Mouse (Mus musculus) CH12.LX (cell line): ENCODE data around the gene Gm21976. TPM values are rescaled to one million over a fixed set of nuclear protein-coding genes. Genes with fewer than 3 reads are reported as not detected.

Experiments
- DNase-seq: peaks from one replicate; pipeline ENCODE4 v3.0.0-alpha.2; 2013; ENCODE audit errors: extremely low read depth
- H3K27ac ChIP-seq: 2 replicates; pipeline ENCODE4 v1.5.1; 2012; ENCODE audit warnings: low read depth, mild to moderate bottlenecking, control low read depth, moderate library complexity; ENCODE audit not compliant: insufficient read depth
- H3K27me3 ChIP-seq: replicated peaks from 2 replicates; pipeline ENCODE3; 2012; ENCODE audit warnings: inconsistent platforms
- H3K36me3 ChIP-seq, 2 experiments: replicated peaks in 1 of 2; 2 replicates each; pipeline versions ENCODE3 to v1.6.1; 2012; ENCODE audit warnings: inconsistent platforms in 1 of 2, low read length in 1 of 2, mild to moderate bottlenecking in 1 of 2, mixed read lengths in 1 of 2, moderate library complexity in 1 of 2; ENCODE audit not compliant: control insufficient read depth in 1 of 2, insufficient read depth in 1 of 2
- H3K4me1 ChIP-seq, 2 experiments: 2 replicates each; pipeline ENCODE4 v1.6.1; 2012; ENCODE audit warnings: inconsistent platforms in 1 of 2, moderate library complexity in 1 of 2; ENCODE audit not compliant: insufficient read depth in 2 of 2, control insufficient read depth in 1 of 2
- H3K4me2 ChIP-seq: 2 replicates; pipeline ENCODE4 v1.6.1; 2012; ENCODE audit warnings: low read depth, mild to moderate bottlenecking, control low read depth; ENCODE audit not compliant: poor library complexity, insufficient read depth, severe bottlenecking
- H3K4me3 ChIP-seq, 3 experiments: fragments of 150-350 bp in 1 of 3; sonication (generic) in 1 of 3; replicated peaks in 1 of 3; 2 replicates each; pipeline versions ENCODE3 to v1.5.1; 2011 to 2012; ENCODE audit warnings: low read depth in 2 of 3, low read length in 2 of 3, mild to moderate bottlenecking in 2 of 3, moderate library complexity in 2 of 3, control low read depth in 1 of 3, improper control_type of control experiment in 1 of 3, inconsistent platforms in 1 of 3, mixed read lengths in 1 of 3; ENCODE audit not compliant: poor library complexity in 1 of 3
- H3K79me2 ChIP-seq: replicated peaks from 2 replicates; pipeline ENCODE4 v1.6.1; 2012; ENCODE audit warnings: mild to moderate bottlenecking, moderate library complexity; ENCODE audit not compliant: control insufficient read depth, poor library complexity, insufficient read depth, severe bottlenecking; ENCODE audit errors: extremely low read depth
- H3K9ac ChIP-seq: 2 replicates; pipeline ENCODE4 v1.6.1; 2012; ENCODE audit warnings: low read depth, mild to moderate bottlenecking, control low read depth, moderate library complexity; ENCODE audit not compliant: insufficient read depth
- H3K9me3 ChIP-seq: replicated peaks from 2 replicates; pipeline ENCODE3; 2012; ENCODE audit warnings: low read length, inconsistent platforms, mixed read lengths
- BHLHE40 ChIP-seq: IDR thresholded peaks from 2 replicates; pipeline ENCODE4 v1.6.1; 2011; ENCODE audit warnings: mild to moderate bottlenecking, low read depth, low read length, improper control_type of control experiment
- EP300 ChIP-seq: IDR thresholded peaks from 2 replicates; pipeline ENCODE4 v1.6.1; 2011; ENCODE audit warnings: low read length, improper control_type of control experiment
- GABPA ChIP-seq: IDR thresholded peaks from 2 replicates; pipeline ENCODE4 v1.6.1; 2012; ENCODE audit warnings: low read depth, low read length, improper control_type of control experiment, inconsistent platforms; ENCODE audit not compliant: insufficient replicate concordance
- HCFC1 ChIP-seq: IDR thresholded peaks from 2 replicates; pipeline ENCODE4 v1.6.1; 2012; ENCODE audit warnings: low read depth, mild to moderate bottlenecking, inconsistent platforms, low read length, improper control_type of control experiment
- IRF4 ChIP-seq: IDR thresholded peaks from 2 replicates; pipeline ENCODE4 v1.6.1; 2014; ENCODE audit warnings: low read depth, mild to moderate bottlenecking, inconsistent platforms, low read length, improper control_type of control experiment
- MAX ChIP-seq: IDR thresholded peaks from 2 replicates; pipeline ENCODE4 v1.6.1; 2011; ENCODE audit warnings: low read length, improper control_type of control experiment
- MAZ ChIP-seq: IDR thresholded peaks from 2 replicates; pipeline ENCODE4 v1.6.1; 2012; ENCODE audit warnings: low read depth, mild to moderate bottlenecking, inconsistent platforms, low read length, improper control_type of control experiment, moderate library complexity
- NRF1 ChIP-seq: IDR thresholded peaks from 2 replicates; pipeline ENCODE4 v1.6.1; 2014; ENCODE audit warnings: low read depth, mild to moderate bottlenecking, inconsistent platforms, low read length, improper control_type of control experiment, moderate library complexity
- PAX5 ChIP-seq: IDR thresholded peaks from 2 replicates; pipeline ENCODE4 v1.6.1; 2012; ENCODE audit warnings: low read length, inconsistent platforms, mixed read lengths
- POLR2AphosphoS2 ChIP-seq: IDR thresholded peaks from 2 replicates; pipeline ENCODE4 v1.6.1; 2011; ENCODE audit warnings: low read depth, low read length, improper control_type of control experiment
- RCOR1 ChIP-seq: conservative IDR thresholded peaks from 2 replicates; pipeline ENCODE4 v1.6.1; 2012; ENCODE audit warnings: low read depth, mild to moderate bottlenecking, inconsistent platforms, low read length, improper control_type of control experiment
- SIN3A ChIP-seq: IDR thresholded peaks from 2 replicates; pipeline ENCODE4 v1.6.1; 2012; ENCODE audit warnings: low read length, improper control_type of control experiment, inconsistent platforms
- SMC3 ChIP-seq: IDR thresholded peaks from 2 replicates; pipeline ENCODE4 v1.6.1; 2011; ENCODE audit warnings: low read depth, low read length, improper control_type of control experiment
- TBP ChIP-seq: conservative IDR thresholded peaks from 2 replicates; pipeline ENCODE4 v1.6.1; 2011; ENCODE audit warnings: low read depth, low read length, improper control_type of control experiment
- TCF12 ChIP-seq: IDR thresholded peaks from 2 replicates; pipeline ENCODE4 v1.6.1; 2014; ENCODE audit warnings: low read depth, mild to moderate bottlenecking, inconsistent platforms, low read length, improper control_type of control experiment
- UBTF ChIP-seq: IDR thresholded peaks from 2 replicates; pipeline ENCODE4 v1.6.1; 2012; ENCODE audit warnings: low read depth, mild to moderate bottlenecking, inconsistent platforms, low read length, improper control_type of control experiment, moderate library complexity
- ZNF384 ChIP-seq: IDR thresholded peaks from 2 replicates; pipeline ENCODE4 v1.6.1; 2012; ENCODE audit warnings: low read depth, low read length, improper control_type of control experiment, inconsistent platforms
- dilution Hi-C: fragments of 300-500 bp; cut with MboI; formaldehyde crosslinking; loops from 2 replicates; pipeline ENCODE4 v1.14.3; 2020; ENCODE audit warnings: low sequenced_read_pairs; ENCODE audit not compliant: extremely low pct_unique_long_range_greater_than_20kb, extremely low pct_ligation_motif_present
- in situ Hi-C: fragments of 300-500 bp; cut with MboI; formaldehyde crosslinking; loops from 3 replicates; pipeline ENCODE4 v1.14.3; 2019; ENCODE audit warnings: low sequenced_read_pairs, low pct_ligation_motif_present, low pct_unique_long_range_greater_than_20kb, mixed read lengths
- polyA plus RNA-seq: library from polyadenylated mRNA; unstranded; fragments of >175 nt; gene quantifications from 2 replicates; pipeline ENCODE4 v1.2.1, GENCODE M21; 2012; ENCODE audit warnings: low read depth; ENCODE audit not compliant: insufficient read length
- total RNA-seq, 2 experiments: library from RNA; depleted of rRNA; stranded (reverse); fragments of 300-350 nt in 1 of 2; fragments of >200 nt in 1 of 2; gene quantifications; 2 replicates each; pipeline ENCODE4 v1.2.3; 2012 to 2014

Gene Gm21976
- total and polyA plus RNA-seq, 3 experiments, result not detected

GRCm38 (mm10) chr13:98336205-98336604 lies 56.5 kb downstream of the Gm21976 start:
- H3K79me2 ChIP-seq, result no peaks in the 10 kb centered on the region
- dilution Hi-C loops, result no loop called here
- DNase-seq, result no peak
- H3K4me3 ChIP-seq, result no peak overlapping the region
- no peak overlapping the region for H3K27ac ChIP-seq
- no peaks in the 10 kb centered on the region for H3K9me3 ChIP-seq
- H3K9ac ChIP-seq, result no peak overlapping the region
- no peaks in the 10 kb centered on the region for H3K36me3 ChIP-seq
- TF ChIP-seq NRF1 (no peak), TBP (no peak), EP300 (no peak), TCF12 (no peak), POLR2AphosphoS2 (no peak), MAZ (no peak), PAX5 (no peak), ZNF384 (no peak), GABPA (no peak)
- in situ Hi-C loops, result no loop called here
- H3K4me2 ChIP-seq, result no peak overlapping the region
- no peaks in the 10 kb centered on the region for H3K4me1 ChIP-seq
- H3K27me3 ChIP-seq, result no peaks in the 10 kb centered on the region

DNA sequence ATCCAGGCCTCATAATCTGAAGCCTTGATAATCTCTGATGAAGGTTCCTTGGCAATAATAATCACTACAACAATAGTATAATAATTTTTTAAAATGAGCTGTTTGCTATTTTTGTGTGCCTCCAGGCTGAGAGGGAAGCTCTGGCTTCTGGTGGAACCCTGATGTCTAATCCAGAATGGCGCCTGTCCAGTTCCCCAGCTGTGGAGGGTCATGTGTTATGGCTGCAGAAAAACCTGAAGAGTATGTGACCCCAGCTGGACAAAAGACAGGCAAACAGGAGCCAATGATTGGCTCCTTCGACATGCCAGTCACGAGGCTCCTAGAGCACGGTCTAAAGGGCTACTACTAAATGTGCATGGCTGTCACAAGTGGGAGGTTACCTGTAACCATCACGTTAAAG lies 60.8 kb downstream of the Gm21976 start:
- Histone ChIP-seq H3K4me2 (no peak overlapping the region), H3K4me1 (peaks cover 0 to 4% of the 10 kb centered on the region in 2 experiments; a peak in 1 of 4 replicates), H3K9me3 (no peaks in the 10 kb centered on the region), H3K36me3 (no peaks in the 10 kb centered on the region), H3K9ac (no peak overlapping the region), H3K27me3 (no peaks in the 10 kb centered on the region), H3K27ac (no peak overlapping the region), H3K4me3 (no peak overlapping the region), H3K79me2 (no peaks in the 10 kb centered on the region)
- no peak for DNase-seq
- dilution Hi-C loops, result no loop called here
- in situ Hi-C loops, result no loop called here
- TF ChIP-seq UBTF (no peak), SIN3A (no peak), SMC3 (no peak), MAX (no peak), NRF1 (no peak), BHLHE40 (no peak), TCF12 (no peak)
- TF ChIP-seq, all 38 proteins: peak for 0

DNA sequence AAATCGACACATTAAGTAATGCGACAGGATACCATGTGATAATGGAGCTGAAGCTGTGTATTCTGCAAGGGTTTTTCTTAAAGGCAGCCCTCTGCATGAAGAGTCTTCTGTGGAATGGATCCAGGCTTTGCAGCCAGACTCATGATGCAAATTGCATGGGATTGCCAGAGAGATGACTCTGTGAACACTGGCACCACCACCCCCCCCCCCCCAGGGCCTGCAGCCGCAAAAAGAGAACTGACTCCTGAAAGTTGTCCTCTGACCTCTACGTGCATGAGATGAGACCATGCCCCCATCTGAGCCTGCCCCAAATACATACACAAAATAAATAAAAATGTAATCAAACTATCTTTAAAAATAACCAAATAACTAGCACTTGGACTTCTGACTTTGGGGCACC lies 69.8 kb downstream of the Gm21976 start:
- Histone ChIP-seq H3K4me3 (no peak overlapping the region), H3K4me1 (peaks cover 6 to 20% of the 10 kb centered on the region in 2 experiments), H3K36me3 (no peaks in the 10 kb centered on the region), H3K9ac (no peak overlapping the region), H3K4me2 (0 out of 2 replicates have a peak overlapping the region, but pooled peaks have one; percentile 24), H3K27me3 (no peaks in the 10 kb centered on the region), H3K9me3 (peaks cover 9% of the 10 kb centered on the region), H3K79me2 (no peaks in the 10 kb centered on the region), H3K27ac (no peak overlapping the region)
- in situ Hi-C loops, result no loop called here
- TF ChIP-seq HCFC1, result no peak
- TF ChIP-seq UBTF, result no peak
- TF ChIP-seq PAX5, result no peak
- no peak for TF ChIP-seq RCOR1
- peak; percentile 63 for TF ChIP-seq IRF4
- no peak for TF ChIP-seq TBP
- peak; percentile 56 for DNase-seq
- dilution Hi-C loops, result no loop called here
